Mouse (Mus musculus) heart, postnatal 10 days (tissue): ENCODE results near the gene Tap1. TPM values are rescaled to one million over a fixed set of nuclear protein-coding genes. Genes with fewer than 3 reads are reported as not detected.

ENCODE experiments used
- DNase-seq, 2 experiments: peaks; one replicate each; pipeline ENCODE4 v3.0.0; 2021
- intact Hi-C: fragments of 180-260 bp; cut with DNase I; formaldehyde crosslinking; loops from one replicate; pipeline ENCODE4 v1.15.1; 2025
- total RNA-seq, 2 experiments: library from RNA; stranded (reverse); gene quantifications; 2 replicates each; pipeline ENCODE4 v1.2.3; 2021

Tap1 gene
- total RNA-seq, 2 experiments from 2014 or later = 6.7 to 7.0 TPM

- no peak for DNase-seq
- intact Hi-C loops = loop anchor here (5.0 kb wide), 1 partner anchor 138 kb away; no protein-coding TSS in a partner anchor
Observed at GRCm38 (mm10) chr17:34174075-34174474, 13.3 kb upstream of the Tap1 start.

DNA sequence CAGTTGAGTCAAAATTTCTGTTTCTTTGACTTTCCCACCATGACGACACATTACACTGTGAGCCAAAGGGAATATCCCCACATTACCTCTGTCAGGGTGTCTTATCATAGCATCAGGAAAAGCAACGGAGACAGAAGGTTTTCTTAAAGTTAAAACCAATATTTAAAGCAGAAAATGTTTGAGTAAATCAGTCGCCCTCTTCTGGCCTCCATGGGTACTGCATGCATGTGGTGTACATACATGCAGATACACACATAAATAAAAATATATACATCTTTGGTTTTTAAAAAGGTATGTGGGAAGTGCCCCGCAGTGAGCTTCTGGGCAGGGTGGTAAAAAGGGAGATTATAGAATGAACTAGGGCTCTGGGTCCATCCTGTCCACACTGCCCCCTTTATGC is 10.2 kb upstream of the Tap1 start:
- intact Hi-C loops = no loop called here
- no peak for DNase-seq

- no peak for DNase-seq
- intact Hi-C loops = no loop called here
Observed at GRCm38 (mm10) chr17:34179019-34179418, 8.3 kb upstream of the Tap1 start.

- intact Hi-C loops = no loop called here
Observed at GRCm38 (mm10) chr17:34179913-34180859, 7.2 kb upstream of the Tap1 start.

GRCm38 (mm10) chr17:34183564-34184219 is 3.7 kb upstream of the Tap1 start:
- DNase-seq = no peak
- intact Hi-C loops = no loop called here

More at GRCm38 (mm10) chr17:34179913-34180859, 7.2 kb upstream of the Tap1 start:
- no peak for DNase-seq

DNA sequence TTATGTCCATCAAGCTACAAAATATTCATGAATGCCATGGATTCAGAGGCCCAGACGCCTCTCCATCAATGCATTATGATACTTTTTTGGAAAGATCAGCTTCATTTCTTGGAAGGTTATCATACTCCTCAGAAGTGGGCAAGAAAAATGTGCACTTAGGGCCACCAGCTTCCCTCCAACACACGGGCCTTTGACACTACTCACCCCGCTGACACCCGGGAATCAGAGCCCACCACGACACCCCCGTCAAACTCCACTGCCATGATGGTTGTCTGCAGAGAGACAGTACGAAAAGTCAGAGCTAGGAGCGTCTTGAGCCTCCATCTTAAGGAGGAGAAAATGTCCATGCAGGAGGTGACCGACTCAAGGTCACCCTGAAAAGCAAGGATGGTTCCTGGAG is 1.8 kb upstream of the Tap1 start:
- no peak for DNase-seq
- intact Hi-C loops = no loop called here

GRCm38 (mm10) chr17:34186885-34187260 is 480 bp upstream of the Tap1 start:
- intact Hi-C loops = no loop called here
- no peak for DNase-seq

- intact Hi-C loops = no loop called here
- peak; percentile 56 to 59 for DNase-seq
Observed at GRCm38 (mm10) chr17:34188010-34188409, 657 bp downstream of the Tap1 start.

DNA sequence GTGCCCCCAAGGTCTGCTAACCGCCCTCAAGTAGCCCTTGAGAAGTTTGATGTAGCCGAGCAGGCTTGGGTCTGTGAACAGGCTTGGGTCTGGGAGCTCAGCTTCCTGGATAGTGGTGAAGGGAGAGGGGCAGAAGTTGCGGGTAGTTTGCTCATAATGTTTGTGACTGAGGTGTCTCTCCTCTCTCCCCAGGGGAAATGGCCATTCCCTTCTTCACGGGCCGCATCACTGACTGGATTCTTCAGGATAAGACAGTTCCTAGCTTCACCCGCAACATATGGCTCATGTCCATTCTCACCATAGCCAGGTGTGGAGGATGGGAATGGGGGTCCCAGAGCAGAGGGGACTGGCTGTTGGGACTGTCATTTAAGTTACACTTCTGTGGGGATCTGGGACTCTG is 1.6 kb downstream of the Tap1 start:
- no peak for DNase-seq
- intact Hi-C loops = no loop called here

GRCm38 (mm10) chr17:34192852-34193251 is 5.5 kb downstream of the Tap1 start:
- intact Hi-C loops = no loop called here
- no peak for DNase-seq

DNA sequence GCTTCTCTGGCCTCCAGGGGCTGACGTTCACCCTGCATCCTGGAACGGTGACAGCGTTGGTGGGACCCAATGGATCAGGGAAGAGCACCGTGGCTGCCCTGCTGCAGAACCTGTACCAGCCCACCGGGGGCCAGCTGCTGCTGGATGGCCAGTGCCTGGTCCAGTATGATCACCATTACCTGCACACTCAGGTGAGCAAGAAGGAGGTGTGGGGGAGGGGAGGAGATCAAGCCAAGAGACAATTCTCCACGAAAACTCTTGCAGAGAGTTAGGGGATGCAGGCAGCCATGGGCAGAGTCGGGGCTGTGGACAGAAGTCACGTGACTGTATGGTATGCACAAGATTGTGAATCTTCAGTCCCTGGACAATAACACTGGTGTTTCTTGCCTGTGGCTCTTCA is 6.1 kb downstream of the Tap1 start:
- intact Hi-C loops = no loop called here
- DNase-seq = no peak

DNA sequence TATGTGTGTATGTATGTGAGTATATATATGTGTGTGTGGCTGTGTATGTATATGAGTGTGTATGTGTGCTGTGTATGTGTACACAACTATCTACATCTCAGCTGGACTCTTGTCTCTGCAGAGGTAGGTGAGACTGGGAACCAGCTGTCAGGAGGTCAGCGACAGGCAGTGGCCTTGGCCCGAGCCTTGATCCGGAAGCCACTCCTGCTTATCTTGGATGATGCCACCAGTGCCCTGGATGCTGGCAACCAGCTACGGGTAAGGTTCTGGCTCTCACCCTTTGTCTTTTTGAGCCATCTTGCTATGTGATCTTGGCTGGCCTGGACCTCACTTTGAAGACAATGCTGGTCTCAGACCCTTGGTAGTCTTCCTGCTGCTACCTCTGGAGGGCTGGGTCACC is 7.4 kb downstream of the Tap1 start:
- intact Hi-C loops = no loop called here
- no peak for DNase-seq

DNA sequence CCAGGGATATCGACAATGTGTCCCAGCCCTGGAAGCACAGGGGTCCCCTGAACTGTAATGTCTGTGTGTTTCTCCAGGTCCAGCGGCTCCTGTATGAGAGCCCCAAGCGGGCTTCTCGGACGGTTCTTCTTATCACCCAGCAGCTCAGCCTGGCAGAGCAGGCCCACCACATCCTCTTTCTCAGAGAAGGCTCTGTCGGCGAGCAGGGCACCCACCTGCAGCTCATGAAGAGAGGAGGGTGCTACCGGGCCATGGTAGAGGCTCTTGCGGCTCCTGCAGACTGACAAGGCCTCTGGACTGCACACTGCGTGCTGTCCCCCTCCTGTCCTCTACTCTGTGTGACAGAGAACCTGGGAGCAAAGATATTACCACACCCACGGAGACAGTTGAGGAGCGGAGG is 9.1 kb downstream of the Tap1 start:
- intact Hi-C loops = no loop called here
- DNase-seq = no peak

GRCm38 (mm10) chr17:34196941-34197894 is 9.9 kb downstream of the Tap1 start, which contains the start of gene Psmb8:
Psmb8 (plus strand) TSS chr17:34197721.
- intact Hi-C loops = no loop called here
- DNase-seq = peak; percentile 92 to 94

DNA sequence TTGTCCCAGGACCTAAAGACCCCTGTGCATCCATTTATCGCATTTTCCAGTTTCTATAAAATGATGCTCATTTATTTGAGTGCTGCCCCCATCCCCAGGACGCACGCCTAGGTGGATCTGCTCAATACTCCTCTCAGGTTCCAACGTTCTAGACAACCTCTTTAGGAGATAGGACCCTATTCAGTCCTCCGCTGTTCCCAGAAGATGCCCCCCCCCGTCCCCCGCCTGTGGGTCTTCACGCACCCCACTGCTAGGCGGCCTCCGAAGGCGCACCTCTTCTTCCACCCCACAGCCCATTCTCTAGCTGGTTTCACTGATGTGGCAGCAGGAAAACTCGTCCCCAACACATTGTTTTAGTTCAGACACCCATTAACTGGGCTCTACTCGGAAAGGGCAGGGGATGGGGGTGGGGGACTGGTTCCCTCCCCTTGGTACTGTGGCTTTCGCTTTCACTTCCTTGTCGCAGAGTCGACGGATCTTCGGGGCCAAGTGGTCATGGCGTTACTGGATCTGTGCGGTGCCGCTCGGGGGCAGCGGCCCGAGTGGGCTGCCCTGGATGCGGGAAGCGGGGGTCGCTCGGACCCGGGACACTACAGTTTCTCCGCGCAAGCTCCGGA is 10.7 kb downstream of the Tap1 start:
- intact Hi-C loops = no loop called here

DNA sequence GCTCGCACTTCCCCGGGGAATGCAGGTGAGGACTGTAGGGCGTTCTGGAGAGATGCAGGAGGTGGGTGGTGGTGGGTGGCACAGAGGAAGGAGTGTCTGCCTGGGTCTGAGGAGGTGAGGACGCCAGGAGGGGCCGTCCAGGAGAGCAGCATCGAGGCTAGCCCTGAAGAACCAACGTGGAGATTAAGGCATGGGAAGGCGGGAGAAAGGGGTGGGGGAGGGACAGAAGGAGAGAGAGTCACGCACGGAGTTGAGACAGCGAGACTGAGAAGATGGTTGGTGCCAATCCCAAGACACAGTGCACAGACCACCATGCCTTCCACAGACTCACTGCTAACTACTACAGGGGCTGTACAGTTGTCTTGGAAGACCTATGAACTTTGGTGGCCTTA is 11.2 kb downstream of the Tap1 start:
- intact Hi-C loops = no loop called here
- DNase-seq = no peak

More for the DNA sequence above, 10.7 kb downstream of the Tap1 start:
- peak; percentile 62 to 68 for DNase-seq

- no peak for DNase-seq
- intact Hi-C loops = no loop called here
Observed at GRCm38 (mm10) chr17:34199050-34199619, 11.8 kb downstream of the Tap1 start.

- intact Hi-C loops = no loop called here
- DNase-seq = no peak
Observed at GRCm38 (mm10) chr17:34200047-34200446, 12.7 kb downstream of the Tap1 start.

GRCm38 (mm10) chr17:34200772-34201505 is 13.6 kb downstream of the Tap1 start:
- no peak for DNase-seq
- intact Hi-C loops = no loop called here
